Mouse (Mus musculus): ENCODE data around the gene Fam20b. TPM values are rescaled to one million over a fixed set of nuclear protein-coding genes. Genes with fewer than 3 reads are reported as not detected.

Fam20b gene
- polyA plus RNA-seq, 1 experiment from 2014 or later: 16.6 TPM

DNA sequence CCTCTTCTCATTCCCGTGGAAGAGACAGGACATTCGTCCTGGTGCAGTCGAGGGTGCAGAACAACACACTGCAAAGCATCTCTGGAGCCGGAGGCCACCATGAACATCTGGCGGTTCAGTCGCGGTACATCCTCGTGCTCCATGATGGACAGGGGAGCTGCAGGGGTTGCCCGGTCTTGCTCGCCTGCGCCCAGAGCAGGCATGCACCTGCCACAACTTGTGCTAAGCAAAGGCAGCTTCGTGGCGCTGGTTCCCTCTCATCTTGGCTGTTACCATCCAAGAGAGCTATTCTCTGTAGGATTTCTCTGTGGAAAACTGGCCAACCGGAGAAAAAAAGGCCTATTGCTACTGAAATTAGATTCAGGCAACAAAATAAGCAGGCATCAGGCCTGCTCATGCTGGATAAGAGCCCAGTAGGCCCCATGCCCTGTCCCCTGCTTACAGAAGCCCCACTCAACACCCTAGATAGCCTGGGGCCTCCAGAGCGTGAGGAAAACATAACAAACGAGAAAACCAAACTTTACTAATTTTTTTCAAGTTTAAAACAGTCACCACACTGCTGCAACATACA is 29.6 kb upstream of the Fam20b start:
- Histone ChIP-seq H3K4me3 (no peak overlapping the region), H3K9me3 (replicated peaks) (no peaks in the 10 kb centered on the region), H3K36me3 (no peaks in the 10 kb centered on the region), H3K4me1 (peaks cover 48% of the 10 kb centered on the region), H3K27ac (replicated peaks) (peak overlapping the region; percentile 53; the same call in 1 of the 2 replicates), H3K27me3 (ENCODE audit: low read depth, poor library complexity, severe bottlenecking) (peaks cover 6% of the 10 kb centered on the region)
- DNase-seq (ENCODE audit: low spot score): no peak
- WGBS: 87% methylated on average over 16 of the region's 16 CpGs

DNA sequence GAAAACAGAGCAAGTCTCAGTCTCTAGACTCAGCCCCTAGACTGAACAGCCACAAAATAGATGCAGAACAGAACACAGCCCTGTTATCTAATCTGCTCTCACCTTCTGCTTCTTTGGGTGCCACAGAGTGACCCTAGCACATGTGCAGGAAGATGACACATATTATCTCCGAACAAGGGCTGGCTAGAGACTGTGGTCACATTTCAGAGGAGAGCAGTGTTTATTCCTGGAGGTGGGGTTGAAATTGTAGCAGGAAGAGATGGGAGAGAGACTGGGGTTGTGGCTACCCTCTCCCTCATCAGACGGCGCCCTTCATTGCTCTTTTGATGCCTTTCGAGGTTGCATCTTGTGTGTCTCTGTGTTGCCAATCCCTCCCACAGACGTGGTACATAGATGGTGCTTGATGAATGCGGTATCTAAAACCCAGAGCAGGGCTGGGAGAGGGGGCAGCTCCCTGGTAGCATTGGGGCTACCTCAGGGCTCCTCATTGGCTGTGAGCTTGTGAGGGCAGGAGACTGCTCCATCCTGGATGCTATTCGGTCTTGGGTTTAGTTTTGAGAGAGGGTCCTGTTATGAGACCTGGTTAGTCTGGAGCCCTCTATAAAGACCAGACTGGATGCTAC is 26.4 kb upstream of the Fam20b start:
- WGBS: 82% methylated on average over 7 of the region's 7 CpGs
- H3K27me3 ChIP-seq (ENCODE audit: low read depth, poor library complexity, severe bottlenecking): peaks cover 6% of the 10 kb centered on the region
- peaks cover 21% of the 10 kb centered on the region for H3K4me1 ChIP-seq
- H3K36me3 ChIP-seq: no peaks in the 10 kb centered on the region
- H3K4me3 ChIP-seq: no peak overlapping the region
- H3K9me3 ChIP-seq (replicated peaks): no peaks in the 10 kb centered on the region
- peak overlapping the region; percentile 19; the same call in 1 of the 2 replicates for H3K27ac ChIP-seq (replicated peaks)
- no peak for DNase-seq (ENCODE audit: low spot score)

DNA sequence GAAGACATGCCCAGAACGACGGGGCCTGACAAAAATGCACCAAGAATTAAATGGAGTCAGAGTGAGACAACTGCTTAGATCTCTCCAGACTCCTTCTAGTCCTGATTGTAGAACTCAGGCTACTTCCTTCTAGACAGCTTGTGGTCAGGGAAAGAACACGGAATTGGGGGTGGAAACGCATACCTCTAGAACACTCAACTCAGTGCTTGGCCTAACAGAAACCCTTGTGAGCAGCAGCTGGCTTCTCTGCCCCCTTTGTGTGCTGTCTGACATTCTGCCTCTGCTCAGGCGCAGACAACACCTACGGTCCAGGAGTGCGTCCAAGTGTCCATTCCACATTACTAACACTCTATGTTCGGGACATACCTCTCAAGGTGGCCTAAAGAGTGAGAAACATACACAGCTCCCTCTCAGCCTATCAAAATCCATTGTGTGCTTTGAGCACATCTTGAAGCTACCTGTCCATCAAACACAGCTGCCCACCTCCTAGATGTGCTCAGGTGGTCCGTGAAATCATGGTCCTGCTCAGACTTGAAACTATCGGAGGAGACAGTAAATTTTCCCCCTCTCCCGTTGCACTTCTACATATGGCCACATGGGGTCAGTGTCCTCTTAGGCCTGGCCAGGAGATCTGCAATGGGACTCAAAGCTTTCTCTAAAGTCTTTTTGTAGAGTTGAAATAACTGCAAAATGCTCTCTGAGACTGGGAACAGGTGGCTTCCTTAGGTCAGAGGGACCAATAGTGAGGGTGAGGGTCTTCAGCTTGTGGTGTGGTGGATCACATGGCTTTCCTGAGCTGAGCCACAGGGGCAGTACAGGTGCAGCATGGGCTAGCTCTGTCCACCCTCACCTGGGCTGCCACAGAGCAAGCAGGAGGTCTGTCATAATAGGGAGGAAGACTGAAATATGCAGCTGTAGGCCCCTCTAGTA is 22.9 kb upstream of the Fam20b start:
- no peak overlapping the region for H3K4me3 ChIP-seq
- H3K4me1 ChIP-seq: peaks cover 11% of the 10 kb centered on the region
- no peak overlapping the region for H3K27ac ChIP-seq (replicated peaks)
- 67% methylated on average over 11 of the region's 11 CpGs for WGBS
- H3K9me3 ChIP-seq (replicated peaks): no peaks in the 10 kb centered on the region
- no peaks in the 10 kb centered on the region for H3K36me3 ChIP-seq
- H3K27me3 ChIP-seq (ENCODE audit: low read depth, poor library complexity, severe bottlenecking): peaks cover 6% of the 10 kb centered on the region
- peak; percentile 66 for DNase-seq (ENCODE audit: low spot score)

DNA sequence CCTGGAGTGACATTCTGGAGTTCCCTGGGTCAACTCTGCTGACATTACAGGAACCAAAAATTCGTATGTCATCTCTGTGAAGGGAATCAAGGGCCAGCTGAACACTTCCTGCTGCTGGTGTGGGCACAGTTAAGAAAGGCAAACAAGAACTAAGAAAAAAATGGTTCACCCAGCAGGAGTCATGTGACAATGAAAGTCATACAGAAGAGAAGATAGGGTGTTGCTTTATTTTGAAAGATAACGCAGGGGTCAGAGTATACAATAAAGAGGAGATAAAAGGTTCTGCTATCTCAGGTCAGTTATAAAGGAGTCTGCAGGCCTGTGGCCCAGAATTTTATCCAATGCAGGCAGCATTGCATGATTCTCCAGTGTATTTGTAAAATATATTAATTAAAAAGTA is 16.9 kb upstream of the Fam20b start:
- H3K27me3 ChIP-seq (ENCODE audit: low read depth, poor library complexity, severe bottlenecking): no peaks in the 10 kb centered on the region
- WGBS: 82% methylated on average over 2 of the region's 2 CpGs
- H3K9me3 ChIP-seq (replicated peaks): no peaks in the 10 kb centered on the region
- H3K4me3 ChIP-seq: no peak overlapping the region
- H3K27ac ChIP-seq (replicated peaks): no peak overlapping the region
- DNase-seq (ENCODE audit: low spot score): no peak
- no peaks in the 10 kb centered on the region for H3K36me3 ChIP-seq
- H3K4me1 ChIP-seq: no peaks in the 10 kb centered on the region

DNA sequence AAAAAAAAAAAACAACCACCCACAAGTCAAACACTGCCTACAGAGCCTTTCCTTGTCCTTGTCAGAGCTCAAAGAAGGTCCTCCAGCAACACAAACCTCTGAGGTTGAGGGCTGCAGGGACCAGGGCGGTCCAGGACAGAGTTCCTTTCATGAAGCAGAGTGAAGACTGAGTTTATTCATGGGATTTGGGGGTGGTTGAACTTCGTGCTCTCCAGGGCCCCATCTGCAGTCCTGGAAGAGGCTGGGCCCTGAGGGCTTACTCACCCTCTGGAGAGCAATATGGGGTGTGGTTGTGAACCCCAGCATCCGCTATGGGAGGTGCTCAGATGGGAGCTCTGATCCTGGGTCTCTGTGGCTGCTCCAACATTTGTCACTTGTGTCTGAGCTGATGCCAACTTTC is 15.1 kb upstream of the Fam20b start:
- no peaks in the 10 kb centered on the region for H3K4me1 ChIP-seq
- no peak for DNase-seq (ENCODE audit: low spot score)
- H3K9me3 ChIP-seq (replicated peaks): no peaks in the 10 kb centered on the region
- no peak overlapping the region for H3K4me3 ChIP-seq
- H3K27ac ChIP-seq (replicated peaks): no peak overlapping the region
- WGBS: 84% methylated on average over 3 of the region's 3 CpGs
- H3K27me3 ChIP-seq (ENCODE audit: low read depth, poor library complexity, severe bottlenecking): no peaks in the 10 kb centered on the region
- H3K36me3 ChIP-seq: no peaks in the 10 kb centered on the region

DNA sequence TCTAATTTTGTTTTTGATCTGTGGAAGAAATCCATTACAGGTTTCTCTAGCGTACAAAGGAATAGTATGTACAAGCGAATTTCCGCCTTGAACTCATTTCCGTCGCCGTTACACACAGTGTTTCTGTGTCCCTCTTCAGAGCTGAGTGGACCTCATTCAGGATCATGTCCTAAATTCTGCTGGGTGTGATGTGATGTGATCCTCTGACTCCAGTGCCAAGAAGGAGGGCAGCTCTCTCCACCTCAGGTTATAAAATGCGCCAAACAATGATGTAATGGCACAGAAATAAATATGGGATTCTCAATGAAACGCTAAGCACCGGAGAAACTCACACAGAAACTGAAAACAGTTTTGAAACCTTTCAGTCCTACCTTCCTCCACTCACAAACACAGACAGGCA is 14.7 kb upstream of the Fam20b start:
- WGBS: 92% methylated on average over 9 of the region's 9 CpGs
- no peak overlapping the region for H3K27ac ChIP-seq (replicated peaks)
- no peaks in the 10 kb centered on the region for H3K27me3 ChIP-seq (ENCODE audit: low read depth, poor library complexity, severe bottlenecking)
- H3K4me3 ChIP-seq: no peak overlapping the region
- no peak for DNase-seq (ENCODE audit: low spot score)
- no peaks in the 10 kb centered on the region for H3K9me3 ChIP-seq (replicated peaks)
- no peaks in the 10 kb centered on the region for H3K36me3 ChIP-seq
- no peaks in the 10 kb centered on the region for H3K4me1 ChIP-seq

DNA sequence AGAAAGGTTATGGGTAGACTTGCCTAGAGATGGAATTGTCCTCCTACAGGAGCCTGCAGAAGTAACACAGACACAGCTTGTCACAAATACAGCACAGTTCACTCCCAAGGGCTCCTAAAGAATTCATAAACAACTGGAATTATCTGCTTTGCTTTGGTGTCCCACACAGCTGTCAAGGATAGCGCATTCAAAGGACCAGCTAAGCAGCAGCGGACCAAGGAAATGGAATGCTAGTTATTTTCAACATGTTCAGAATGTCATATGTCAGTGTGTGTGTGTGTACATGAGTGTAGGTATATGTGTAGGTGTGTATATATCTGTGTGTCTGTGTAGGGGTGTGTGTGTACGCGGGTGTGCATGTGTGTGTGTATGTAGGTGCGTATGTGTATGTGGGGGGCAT is 14.1 kb upstream of the Fam20b start:
- 91% methylated on average over 5 of the region's 5 CpGs for WGBS
- Histone ChIP-seq H3K27ac (replicated peaks) (no peak overlapping the region), H3K4me1 (no peaks in the 10 kb centered on the region), H3K36me3 (no peaks in the 10 kb centered on the region), H3K27me3 (ENCODE audit: low read depth, poor library complexity, severe bottlenecking) (no peaks in the 10 kb centered on the region), H3K4me3 (no peak overlapping the region), H3K9me3 (replicated peaks) (no peaks in the 10 kb centered on the region)
- no peak for DNase-seq (ENCODE audit: low spot score)

DNA sequence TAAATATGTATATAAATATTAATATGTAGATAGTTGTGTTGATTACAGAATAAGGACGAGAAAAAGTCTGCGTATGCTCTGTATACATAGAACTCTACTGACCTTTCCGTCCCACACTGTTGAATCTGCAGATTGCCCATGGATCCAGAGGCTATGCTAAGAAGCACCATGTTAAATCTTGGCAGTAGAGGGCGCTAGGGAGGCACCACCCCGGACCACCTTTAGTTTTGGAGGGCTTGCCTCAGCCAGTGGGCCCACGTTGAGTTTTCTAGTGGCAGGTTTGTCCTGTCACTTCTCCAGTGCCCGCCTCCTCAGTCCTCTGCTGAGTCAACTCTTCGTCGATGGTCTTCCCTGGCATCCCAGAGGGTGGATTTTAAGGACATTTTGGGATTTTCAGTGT is 11.9 kb upstream of the Fam20b start:
- no peaks in the 10 kb centered on the region for H3K9me3 ChIP-seq (replicated peaks)
- WGBS: 63% methylated on average over 9 of the region's 9 CpGs
- H3K36me3 ChIP-seq: no peaks in the 10 kb centered on the region
- DNase-seq (ENCODE audit: low spot score): no peak
- no peak overlapping the region for H3K27ac ChIP-seq (replicated peaks)
- H3K4me3 ChIP-seq: no peak overlapping the region
- no peaks in the 10 kb centered on the region for H3K4me1 ChIP-seq
- no peaks in the 10 kb centered on the region for H3K27me3 ChIP-seq (ENCODE audit: low read depth, poor library complexity, severe bottlenecking)

DNA sequence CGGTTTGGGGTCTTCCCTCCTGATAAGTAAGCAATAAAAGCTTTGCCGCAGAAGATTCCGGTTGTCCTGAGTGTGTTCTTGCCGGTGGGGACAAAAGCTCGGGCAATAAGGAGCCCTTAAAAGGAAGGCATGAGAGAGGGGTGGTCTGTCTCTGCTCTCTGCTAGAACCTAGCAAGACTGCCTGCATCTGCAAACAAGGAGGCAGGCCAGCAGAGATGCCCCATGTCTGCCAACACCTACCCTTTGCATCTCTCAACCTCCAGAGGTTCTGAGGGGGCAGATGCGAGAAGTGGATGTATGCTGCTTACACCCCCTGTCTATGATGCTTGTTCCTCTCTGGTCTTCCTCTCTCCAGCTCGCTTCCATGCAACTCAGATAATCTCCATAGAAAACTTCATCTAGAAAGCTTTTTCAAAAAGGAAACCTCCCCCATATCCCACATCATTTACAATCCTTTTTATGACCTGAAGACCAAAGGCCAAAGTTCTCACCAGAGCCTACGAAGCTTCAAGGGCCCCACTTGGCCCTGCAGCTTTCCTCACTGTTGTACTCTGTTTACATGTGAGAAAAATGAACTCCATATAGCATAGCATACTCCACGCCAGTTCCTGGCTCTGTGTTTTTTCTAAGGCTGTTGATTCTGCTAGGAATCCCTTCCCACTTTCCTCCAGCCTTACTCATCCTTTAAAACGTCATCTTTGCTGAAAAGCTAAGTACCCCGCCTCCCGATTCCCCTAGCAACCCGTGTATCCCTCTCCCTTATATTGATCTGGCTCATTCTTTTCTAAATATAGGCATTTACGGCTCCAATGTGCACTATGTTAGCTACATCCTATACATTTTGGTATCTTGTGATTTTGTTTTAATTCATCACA is 8.6 kb upstream of the Fam20b start:
- no peaks in the 10 kb centered on the region for H3K4me1 ChIP-seq
- H3K36me3 ChIP-seq: no peaks in the 10 kb centered on the region
- no peak overlapping the region for H3K27ac ChIP-seq (replicated peaks)
- no peak for DNase-seq (ENCODE audit: low spot score)
- WGBS: 86% methylated on average over 14 of the region's 14 CpGs
- H3K27me3 ChIP-seq (ENCODE audit: low read depth, poor library complexity, severe bottlenecking): no peaks in the 10 kb centered on the region
- H3K4me3 ChIP-seq: no peak overlapping the region
- no peaks in the 10 kb centered on the region for H3K9me3 ChIP-seq (replicated peaks)

DNA sequence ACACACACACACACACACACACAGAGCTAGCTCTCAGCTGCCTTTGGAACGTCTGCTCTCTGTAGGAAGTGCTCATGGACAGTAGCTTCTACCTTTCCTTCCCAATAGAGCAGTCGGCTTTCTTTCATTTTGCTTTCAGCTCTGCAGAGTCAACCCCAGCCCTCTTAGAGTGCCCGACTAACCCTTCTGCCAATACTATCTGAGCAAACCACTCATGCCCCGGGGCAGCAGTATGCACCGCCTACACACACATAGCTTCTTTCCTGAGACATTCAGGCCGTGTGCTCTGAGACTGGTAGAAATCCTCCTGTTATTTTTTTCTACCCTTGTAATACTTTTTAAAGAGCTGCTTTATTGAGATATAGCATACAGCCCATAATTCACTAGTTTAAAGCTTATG is 3.2 kb upstream of the Fam20b start:
- H3K36me3 ChIP-seq: no peaks in the 10 kb centered on the region
- peaks cover 26% of the 10 kb centered on the region for H3K27me3 ChIP-seq (ENCODE audit: low read depth, poor library complexity, severe bottlenecking)
- 66% methylated on average over 6 of the region's 6 CpGs for WGBS
- DNase-seq (ENCODE audit: low spot score): no peak
- H3K4me1 ChIP-seq: peaks cover 22% of the 10 kb centered on the region
- H3K4me3 ChIP-seq: no peak overlapping the region
- no peaks in the 10 kb centered on the region for H3K9me3 ChIP-seq (replicated peaks)
- H3K27ac ChIP-seq (replicated peaks): no peak overlapping the region

DNA sequence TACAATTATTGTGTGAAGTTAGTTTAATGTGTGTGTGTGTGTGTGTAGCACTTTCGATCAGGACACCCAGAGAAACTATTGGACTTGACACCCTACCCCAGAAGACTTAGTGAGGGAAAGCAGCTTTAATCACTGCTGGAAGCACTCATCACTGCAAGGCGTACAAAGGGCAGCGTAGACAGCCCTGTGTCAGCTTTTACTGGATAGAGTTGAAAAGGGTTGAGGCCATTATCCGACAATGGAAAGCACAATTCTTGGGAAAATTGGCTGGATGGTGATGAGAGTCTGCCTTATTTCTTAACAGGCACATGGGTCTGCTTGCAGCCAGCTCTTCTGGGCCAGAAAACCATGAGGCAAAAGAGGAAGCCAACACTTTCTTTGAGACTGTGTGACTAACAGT is 1.2 kb upstream of the Fam20b start:
- H3K4me3 ChIP-seq: peak overlapping the region; percentile 92; the same call in 1 of the 2 replicates
- no peak for DNase-seq (ENCODE audit: low spot score)

DNA sequence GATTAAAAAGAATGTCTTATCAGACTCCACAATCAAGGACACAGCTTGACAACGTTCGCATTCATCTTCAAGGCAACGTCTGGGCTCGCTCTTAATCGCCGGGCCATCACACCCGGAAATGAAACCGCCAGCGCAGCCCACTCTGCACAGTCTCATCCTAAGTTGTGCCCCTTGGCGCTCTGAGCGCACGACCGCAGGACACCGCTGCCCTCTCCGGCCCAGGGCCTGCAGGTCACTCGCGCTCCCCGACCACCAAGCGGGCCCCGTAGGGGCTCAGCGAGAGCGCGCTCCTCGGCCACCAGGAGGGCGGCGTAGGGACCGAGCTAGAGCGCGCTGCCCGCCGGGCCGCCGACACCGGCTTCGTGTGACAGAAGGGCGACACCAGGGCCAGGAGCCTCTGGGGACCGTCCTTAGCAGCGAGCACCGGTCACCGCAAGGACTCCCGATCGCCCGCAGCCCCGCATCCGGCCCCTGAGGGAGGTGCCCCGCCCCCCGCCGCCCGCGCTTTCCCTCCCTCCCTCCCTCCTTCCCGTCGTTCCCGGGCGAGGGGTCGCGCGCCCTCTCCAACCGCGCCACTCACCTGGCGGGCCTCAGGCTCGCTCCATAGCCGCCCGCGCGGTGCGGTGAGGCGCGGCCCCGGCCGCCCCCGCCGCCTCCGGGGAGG is 468 bp downstream of the Fam20b start:
- peaks cover 22% of the 10 kb centered on the region for H3K4me1 ChIP-seq
- peaks cover 18% of the 10 kb centered on the region for H3K36me3 ChIP-seq
- under 1% methylated on average over 72 of the region's 73 CpGs for WGBS
- DNase-seq (ENCODE audit: low spot score): peak; percentile 86
- H3K9me3 ChIP-seq (replicated peaks): no peaks in the 10 kb centered on the region
- peak overlapping the region; percentile 92 for H3K4me3 ChIP-seq
- H3K27ac ChIP-seq (replicated peaks): peak overlapping the region; percentile 96
- peaks cover 26% of the 10 kb centered on the region for H3K27me3 ChIP-seq (ENCODE audit: low read depth, poor library complexity, severe bottlenecking)

More for the DNA sequence above, 1.2 kb upstream of the Fam20b start:
- 58% methylated on average over 4 of the region's 4 CpGs for WGBS
- Histone ChIP-seq H3K27ac (replicated peaks) (no peak overlapping the region), H3K27me3 (ENCODE audit: low read depth, poor library complexity, severe bottlenecking) (peaks cover 26% of the 10 kb centered on the region), H3K36me3 (peaks cover 11% of the 10 kb centered on the region; the same call in 1 of the 2 replicates), H3K4me1 (peaks cover 22% of the 10 kb centered on the region), H3K9me3 (replicated peaks) (no peaks in the 10 kb centered on the region)

All from midbrain, embryonic 10.5 days (tissue).